Mouse (Mus musculus): ENCODE data around the gene B3galt4. TPM values are rescaled to one million over a fixed set of nuclear protein-coding genes. Genes with fewer than 3 reads are reported as not detected.

B3galt4 gene
- total and polyA plus RNA-seq, 3 experiments, result 2.2 to 2.9 TPM; not detected in 1

GRCm38 (mm10) chr17:33931159-33931866 is 20.0 kb downstream of the B3galt4 start:
- Histone ChIP-seq H3K9ac (ENCODE audit: control insufficient read depth, low read depth, low read length, poor library complexity, severe bottlenecking) (no peak overlapping the region), H3K36me3 (ENCODE audit: control insufficient read depth in 1 of 2, insufficient read depth in 2 of 2, low read length in 2 of 2) (peaks cover 0 to 3% of the 10 kb centered on the region in 2 experiments; a peak in 2 of 4 replicates), H3K79me2 (ENCODE audit: control insufficient read depth, insufficient read depth, low read length, poor library complexity) (peaks cover 24% of the 10 kb centered on the region), H3K27me3 (ENCODE audit: control insufficient read depth in 1 of 2, insufficient read depth in 2 of 2, low read length in 2 of 2) (no peaks in the 10 kb centered on the region), H3K27ac (ENCODE audit: control insufficient read depth, low read depth, low read length) (no peak overlapping the region), H3K9me3 (replicated peaks; ENCODE audit: insufficient read depth, low read length) (no peaks in the 10 kb centered on the region), H3K4me1 (ENCODE audit: control insufficient read depth in 1 of 2, insufficient read depth in 2 of 2, low read length in 2 of 2) (peaks cover 0 to 7% of the 10 kb centered on the region in 2 experiments; a peak in 2 of 4 replicates), H3K4me3 (ENCODE audit: control insufficient read depth in 1 of 2, insufficient read depth in 1 of 2, low read depth in 2 of 2, low read length in 2 of 2) (no peak overlapping the region)
- peak; percentile 46 for DNase-seq (ENCODE audit: low read depth, low spot score)
- TF ChIP-seq MAX (IDR thresholded peaks at IDR 0.05; ENCODE audit: low read length), result no peak
- TF ChIP-seq GABPA (IDR thresholded peaks at IDR 0.05; ENCODE audit: low read depth, low read length), result no peak
- TF ChIP-seq CHD1 (IDR thresholded peaks at IDR 0.05; ENCODE audit: low read depth, low read length), result no peak
- TF ChIP-seq MAZ (IDR thresholded peaks at IDR 0.05; ENCODE audit: low read depth, low read length), result 0 out of 2 replicates have a peak, but pooled peaks have one; percentile 34

GRCm38 (mm10) chr17:33930280-33931158 is 20.8 kb downstream of the B3galt4 start:
- peaks cover 24% of the 10 kb centered on the region for H3K79me2 ChIP-seq (ENCODE audit: control insufficient read depth, insufficient read depth, low read length, poor library complexity)
- peaks cover 0 to 7% of the 10 kb centered on the region in 2 experiments; a peak in 2 of 4 replicates for H3K4me1 ChIP-seq (ENCODE audit: control insufficient read depth in 1 of 2, insufficient read depth in 2 of 2, low read length in 2 of 2)
- H3K27me3 ChIP-seq (ENCODE audit: control insufficient read depth in 1 of 2, insufficient read depth in 2 of 2, low read length in 2 of 2), result no peaks in the 10 kb centered on the region
- no peaks in the 10 kb centered on the region for H3K9me3 ChIP-seq (replicated peaks; ENCODE audit: insufficient read depth, low read length)
- peak overlapping the region; percentile 93 for H3K9ac ChIP-seq (ENCODE audit: control insufficient read depth, low read depth, low read length, poor library complexity, severe bottlenecking)
- peaks cover 0 to 3% of the 10 kb centered on the region in 2 experiments; a peak in 2 of 4 replicates for H3K36me3 ChIP-seq (ENCODE audit: control insufficient read depth in 1 of 2, insufficient read depth in 2 of 2, low read length in 2 of 2)
- H3K4me3 ChIP-seq (ENCODE audit: control insufficient read depth in 1 of 2, insufficient read depth in 1 of 2, low read depth in 2 of 2, low read length in 2 of 2), result peak overlapping the region; percentile 74 to 78
- peak overlapping the region; percentile 98 for H3K27ac ChIP-seq (ENCODE audit: control insufficient read depth, low read depth, low read length)
- peak; percentile 76 for DNase-seq (ENCODE audit: low read depth, low spot score)
- TF ChIP-seq MAFK (IDR thresholded peaks at IDR 0.05; ENCODE audit: borderline replicate concordance, low read depth, low read length), result no peak
- no peak for TF ChIP-seq EP300 (IDR thresholded peaks at IDR 0.05; ENCODE audit: low read depth in 1 of 2, low read length in 2 of 2)
- TF ChIP-seq TBP (IDR thresholded peaks at IDR 0.05; ENCODE audit: low read depth, low read length), result no peak
- no peak for TF ChIP-seq UBTF (IDR thresholded peaks at IDR 0.05; ENCODE audit: borderline replicate concordance, insufficient read depth, low read depth, low read length)
- TF ChIP-seq ZNF384 (IDR thresholded peaks at IDR 0.05; ENCODE audit: low read depth, low read length), result no peak
- TF ChIP-seq TAL1 (IDR thresholded peaks at IDR 0.05; ENCODE audit: low read length), result no peak
- TF ChIP-seq BHLHE40 (IDR thresholded peaks at IDR 0.05; ENCODE audit: borderline replicate concordance, low read depth, low read length), result no peak
- TF ChIP-seq MAZ (IDR thresholded peaks at IDR 0.05; ENCODE audit: low read depth, low read length), result no peak; the same call in 1 of the 2 replicates
- TF ChIP-seq MXI1 (IDR thresholded peaks at IDR 0.05; ENCODE audit: low read depth, low read length), result peak; percentile 30; the same call in 1 of the 2 replicates
- no peak for TF ChIP-seq USF2 (IDR thresholded peaks at IDR 0.05; ENCODE audit: borderline replicate concordance in 1 of 2, insufficient read depth in 1 of 2, low read depth in 1 of 2, low read length in 2 of 2)
- no peak for TF ChIP-seq ZC3H11A (IDR thresholded peaks at IDR 0.05; ENCODE audit: low read depth, low read length)
- TF ChIP-seq E2F4 (IDR thresholded peaks at IDR 0.05; ENCODE audit: borderline replicate concordance, low read depth, low read length), result no peak
- TF ChIP-seq SIN3A (IDR thresholded peaks at IDR 0.05; ENCODE audit: low read length), result peak; percentile 60
- no peak for TF ChIP-seq ETS1 (IDR thresholded peaks at IDR 0.05; ENCODE audit: low read depth, low read length)
- no peak for TF ChIP-seq ZMIZ1 (IDR thresholded peaks at IDR 0.05; ENCODE audit: low read depth, low read length)
- TF ChIP-seq POLR2AphosphoS2 (IDR thresholded peaks at IDR 0.05; ENCODE audit: low read length), result no peak
- peak; percentile 74; the same call in 1 of the 2 replicates for TF ChIP-seq USF1 (IDR thresholded peaks at IDR 0.05; ENCODE audit: low read depth, low read length)
- no peak for TF ChIP-seq RCOR1 (IDR thresholded peaks at IDR 0.05; ENCODE audit: low read depth, low read length)
- TF ChIP-seq MAX (IDR thresholded peaks at IDR 0.05; ENCODE audit: low read length), result no peak
- no peak for TF ChIP-seq KAT2A (conservative IDR thresholded peaks at IDR 0.05; ENCODE audit: low read depth, low read length)
- no peak for TF ChIP-seq NELFE (IDR thresholded peaks at IDR 0.05; ENCODE audit: low read depth, low read length)
- no peak for TF ChIP-seq CTCF (IDR thresholded peaks at IDR 0.05 in 2 of 3, conservative IDR thresholded peaks at IDR 0.05 in 1 of 3; ENCODE audit: control insufficient read depth in 1 of 3, insufficient read depth in 1 of 3, low read depth in 2 of 3, low read length in 3 of 3, poor library complexity in 1 of 3, severe bottlenecking in 1 of 3)
- TF ChIP-seq HCFC1 (IDR thresholded peaks at IDR 0.05; ENCODE audit: low read depth, low read length), result 0 out of 2 replicates have a peak, but pooled peaks have one; percentile 17
- TF ChIP-seq POLR2A (IDR thresholded peaks at IDR 0.05; ENCODE audit: control insufficient read depth in 1 of 2, insufficient read depth in 1 of 2, low read depth in 1 of 2, low read length in 2 of 2, poor library complexity in 1 of 2), result 0 out of 4 replicates have a peak, but pooled peaks of 1 of the 2 experiments have one; percentile 11
- no peak for TF ChIP-seq MEF2A (IDR thresholded peaks at IDR 0.05; ENCODE audit: extremely low read depth, insufficient replicate concordance, low read depth, low read length, poor library complexity, severe bottlenecking)
